Mouse (Mus musculus) midbrain, embryonic 13.5 days (tissue): ENCODE results near the gene Mmp24. TPM values are rescaled to one million over a fixed set of nuclear protein-coding genes. Genes with fewer than 3 reads are reported as not detected.

Experiments
- ATAC-seq: fragments of 200-750 bp; cut with Nextera tagmentation; 2 replicates; pipeline ENCODE4 v1.8.0; 2017; ENCODE audit warnings: mild to moderate bottlenecking, moderate TSS enrichment, moderate library complexity
- H3K27ac ChIP-seq: fragments of 300-500 bp; sonication (generic); 2 replicates; pipeline ENCODE4 v1.5.1; 2015; ENCODE audit warnings: inconsistent platforms, mild to moderate bottlenecking, moderate library complexity
- H3K27me3 ChIP-seq: fragments of 300-500 bp; sonication (generic); 2 replicates; pipeline ENCODE4 v1.6.1; 2015; ENCODE audit warnings: mild to moderate bottlenecking, inconsistent platforms
- H3K36me3 ChIP-seq: fragments of 300-500 bp; sonication (generic); 2 replicates; pipeline ENCODE4 v1.6.1; 2015; ENCODE audit warnings: mild to moderate bottlenecking, inconsistent platforms
- H3K4me1 ChIP-seq: fragments of 300-500 bp; sonication (generic); replicated peaks from 2 replicates; pipeline ENCODE4 v1.6.1; 2015; ENCODE audit warnings: inconsistent platforms
- H3K4me2 ChIP-seq: fragments of 300-500 bp; sonication (generic); replicated peaks from 2 replicates; pipeline ENCODE4 v1.6.1; 2015; ENCODE audit warnings: moderate library complexity, mild to moderate bottlenecking, inconsistent platforms
- H3K4me3 ChIP-seq: fragments of 300-500 bp; sonication (generic); replicated peaks from 2 replicates; pipeline ENCODE4 v1.5.1; 2015; ENCODE audit warnings: mild to moderate bottlenecking, inconsistent platforms
- H3K9ac ChIP-seq: fragments of 300-500 bp; sonication (generic); replicated peaks from 2 replicates; pipeline ENCODE4 v1.6.1; 2015; ENCODE audit warnings: mild to moderate bottlenecking, inconsistent platforms
- H3K9me3 ChIP-seq: fragments of 300-500 bp; sonication (generic); 2 replicates; pipeline ENCODE4 v1.6.1; 2016; ENCODE audit warnings: mild to moderate bottlenecking, inconsistent platforms
- WGBS: fragments of 180-500 bp; shearing (Covaris S2); methylation state at CpG from one replicate; pipeline ENCODE4 v1.1.7; 2015; 5-methylcytosine and 5-hydroxymethylcytosine counted together
- polyA plus RNA-seq: library from polyadenylated mRNA; unstranded; fragments of >200 nt; fragmentation: Nextera tagmentation; extraction: Ambion mirVana; gene quantifications from 2 replicates; pipeline ENCODE4 v1.2.1, GENCODE M21; 2015

The Mmp24 gene
- polyA plus RNA-seq, 1 experiment from 2014 or later, result 9.4 TPM

GRCm38 (mm10) chr2:155846930-155847329, 71.8 kb downstream of the Mmp24 start:
- no peak overlapping the region for H3K4me3 ChIP-seq
- H3K4me2 ChIP-seq, result no peak overlapping the region
- H3K9me3 ChIP-seq, result no peaks in the 10 kb centered on the region
- no peaks in the 10 kb centered on the region for H3K27me3 ChIP-seq
- H3K36me3 ChIP-seq, result peaks cover 58% of the 10 kb centered on the region
- no peaks in the 10 kb centered on the region for H3K4me1 ChIP-seq
- H3K9ac ChIP-seq, result no peak overlapping the region
- no peak for ATAC-seq
- WGBS, result 90% methylated on average over 8 of the region's 8 CpGs
- no peak overlapping the region for H3K27ac ChIP-seq

- WGBS, result 33% methylated on average over 6 of the region's 6 CpGs
- Histone ChIP-seq H3K27ac (no peak overlapping the region), H3K27me3 (no peaks in the 10 kb centered on the region), H3K9me3 (no peaks in the 10 kb centered on the region), H3K4me1 (no peaks in the 10 kb centered on the region), H3K36me3 (peaks cover 68% of the 10 kb centered on the region), H3K9ac (no peak overlapping the region), H3K4me2 (no peak overlapping the region), H3K4me3 (no peak overlapping the region)
- peak; percentile 77; the same call in 1 of the 2 replicates for ATAC-seq
These were observed 73.1 kb downstream of the Mmp24 start for GRCm38 (mm10) chr2:155848291-155848690.

GRCm38 (mm10) chr2:155849464-155849863, 74.3 kb downstream of the Mmp24 start:
- 77% methylated on average over 7 of the region's 7 CpGs for WGBS
- Histone ChIP-seq H3K27me3 (no peaks in the 10 kb centered on the region), H3K27ac (no peak overlapping the region), H3K4me1 (no peaks in the 10 kb centered on the region), H3K36me3 (peaks cover 74% of the 10 kb centered on the region), H3K9me3 (no peaks in the 10 kb centered on the region), H3K4me3 (no peak overlapping the region), H3K9ac (no peak overlapping the region), H3K4me2 (no peak overlapping the region)
- no peak for ATAC-seq

DNA sequence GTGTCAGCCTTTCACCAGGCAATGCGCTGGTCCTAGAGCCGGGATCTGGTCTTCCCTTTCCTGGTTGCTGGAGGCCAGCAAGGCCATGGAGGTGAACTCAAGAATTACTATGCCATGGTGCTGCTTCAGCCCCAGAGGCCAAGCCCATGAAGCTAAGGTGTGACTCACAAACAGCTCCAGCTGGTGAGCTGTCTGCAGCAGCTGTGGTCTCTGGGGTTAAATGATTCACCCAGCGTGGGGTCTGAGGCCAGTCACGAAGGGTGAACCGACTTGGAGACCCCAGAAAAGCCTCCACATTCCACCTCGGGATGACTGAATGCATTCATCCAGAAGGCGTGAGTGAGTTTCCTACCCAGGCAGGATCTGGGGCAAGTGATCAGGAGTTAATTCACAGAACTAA, 75.0 kb downstream of the Mmp24 start:
- Histone ChIP-seq H3K4me1 (no peaks in the 10 kb centered on the region), H3K9ac (no peak overlapping the region), H3K36me3 (peaks cover 71% of the 10 kb centered on the region), H3K9me3 (no peaks in the 10 kb centered on the region), H3K27me3 (no peaks in the 10 kb centered on the region), H3K4me3 (no peak overlapping the region), H3K27ac (no peak overlapping the region), H3K4me2 (no peak overlapping the region)
- whole genome bisulfite sequencing, result 84% methylated on average over 7 of the region's 7 CpGs
- ATAC-seq, result no peak

GRCm38 (mm10) chr2:155852536-155852935, 77.4 kb downstream of the Mmp24 start:
- 93% methylated on average over 5 of the region's 5 CpGs for WGBS
- peaks cover 60% of the 10 kb centered on the region for H3K36me3 ChIP-seq
- ATAC-seq, result no peak

GRCm38 (mm10) chr2:155860102-155860501, 85.0 kb downstream of the Mmp24 start:
- Histone ChIP-seq H3K36me3 (peaks cover 14% of the 10 kb centered on the region), H3K4me1 (peaks cover 19% of the 10 kb centered on the region), H3K4me2 (no peak overlapping the region), H3K9ac (no peak overlapping the region), H3K27me3 (no peaks in the 10 kb centered on the region), H3K27ac (no peak overlapping the region), H3K4me3 (no peak overlapping the region), H3K9me3 (no peaks in the 10 kb centered on the region)
- 84% methylated on average over 7 of the region's 7 CpGs for WGBS
- ATAC-seq, result no peak

More at GRCm38 (mm10) chr2:155852536-155852935, 77.4 kb downstream of the Mmp24 start:
- Histone ChIP-seq H3K4me2 (no peak overlapping the region), H3K4me3 (no peak overlapping the region), H3K27ac (no peak overlapping the region), H3K9ac (no peak overlapping the region), H3K27me3 (no peaks in the 10 kb centered on the region), H3K9me3 (no peaks in the 10 kb centered on the region), H3K4me1 (no peaks in the 10 kb centered on the region)

DNA sequence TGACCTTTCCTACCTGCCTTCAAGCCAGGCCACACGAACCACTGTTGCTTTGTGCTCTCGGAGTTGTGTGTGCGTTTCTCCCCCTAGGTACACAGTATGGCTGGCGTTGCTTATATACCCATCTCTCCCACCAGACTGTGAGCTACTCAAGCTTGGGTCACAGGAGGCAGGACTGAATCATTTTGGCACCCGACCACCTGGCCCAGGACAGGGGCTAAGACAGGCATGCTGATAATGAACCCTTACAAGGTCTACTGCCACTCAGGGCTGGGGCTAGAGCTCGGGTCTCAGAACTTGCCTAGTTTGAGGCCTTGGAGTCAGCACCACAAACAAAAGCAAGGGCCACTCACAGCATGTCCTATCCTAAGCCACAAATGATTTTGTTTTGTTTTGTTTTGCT, 86.4 kb downstream of the Mmp24 start:
- Histone ChIP-seq H3K4me2 (no peak overlapping the region), H3K36me3 (peaks cover 11% of the 10 kb centered on the region), H3K4me3 (no peak overlapping the region), H3K9me3 (no peaks in the 10 kb centered on the region), H3K9ac (no peak overlapping the region), H3K4me1 (peaks cover 19% of the 10 kb centered on the region), H3K27ac (no peak overlapping the region), H3K27me3 (no peaks in the 10 kb centered on the region)
- WGBS, result 94% methylated on average over 6 of the region's 6 CpGs
- no peak for ATAC-seq

GRCm38 (mm10) chr2:155862573-155863300, 87.6 kb downstream of the Mmp24 start:
- ATAC-seq, result peak; percentile 94

GRCm38 (mm10) chr2:155863301-155863867, 88.2 kb downstream of the Mmp24 start:
- no peak overlapping the region for H3K4me3 ChIP-seq
- H3K36me3 ChIP-seq, result peaks cover under 1% of the 10 kb centered on the region
- no peaks in the 10 kb centered on the region for H3K9me3 ChIP-seq
- no peak overlapping the region for H3K9ac ChIP-seq
- WGBS, result 51% methylated on average over 11 of the region's 11 CpGs
- peaks cover 19% of the 10 kb centered on the region for H3K4me1 ChIP-seq
- H3K27ac ChIP-seq, result peak overlapping the region; percentile 58
- peak overlapping the region; percentile 26; the same call in 1 of the 2 replicates for H3K4me2 ChIP-seq
- ATAC-seq, result peak; percentile 78
- no peaks in the 10 kb centered on the region for H3K27me3 ChIP-seq

More at GRCm38 (mm10) chr2:155862573-155863300, 87.6 kb downstream of the Mmp24 start:
- no peak overlapping the region for H3K4me3 ChIP-seq
- peaks cover 3% of the 10 kb centered on the region; the same call in 1 of the 2 replicates for H3K36me3 ChIP-seq
- H3K9me3 ChIP-seq, result no peaks in the 10 kb centered on the region
- H3K27ac ChIP-seq, result peak overlapping the region; percentile 70
- H3K4me1 ChIP-seq, result peaks cover 19% of the 10 kb centered on the region
- H3K4me2 ChIP-seq, result peak overlapping the region; percentile 26
- WGBS, result 71% methylated on average over 13 of the region's 13 CpGs
- no peak overlapping the region for H3K9ac ChIP-seq
- H3K27me3 ChIP-seq, result no peaks in the 10 kb centered on the region

Other genes starting within 250 kb of the Mmp24 start
- gene Gss, start 182.5 kb upstream of the Mmp24 start, polyA plus RNA-seq, result 15.8 and 16.0 TPM in 2 replicates
- 0.97 and 1.1 TPM in 2 replicates for gene Myh7b, start 164.1 kb upstream of the Mmp24 start, polyA plus RNA-seq
- gene Trpc4ap, start 83.0 kb upstream of the Mmp24 start, polyA plus RNA-seq, result 157 and 169 TPM in 2 replicates
- 44.5 and 46.1 TPM in 2 replicates for gene Edem2, start 45.9 kb upstream of the Mmp24 start, polyA plus RNA-seq
- gene Gm17581, start 39.5 kb upstream of the Mmp24 start, polyA plus RNA-seq, result not detected in 2 replicates
- 2.4 and 2.5 TPM in 2 replicates for gene Procr, start 24.2 kb upstream of the Mmp24 start, polyA plus RNA-seq
- 24.3 and 25.2 TPM in 2 replicates for gene BC029722, start 44.1 kb downstream of the Mmp24 start, polyA plus RNA-seq
- 157 and 161 TPM in 2 replicates for gene Eif6, start 51.6 kb downstream of the Mmp24 start, polyA plus RNA-seq
- gene Fam83c, start 59.5 kb downstream of the Mmp24 start, polyA plus RNA-seq, result 0.58 and 0.66 TPM in 2 replicates
- 55.7 and 64.9 TPM in 2 replicates for gene Uqcc1, start 155.0 kb downstream of the Mmp24 start, polyA plus RNA-seq
- gene Gm15557, start 165.4 kb downstream of the Mmp24 start, polyA plus RNA-seq, result not detected in 2 replicates
- gene Gdf5, start 170.0 kb downstream of the Mmp24 start, polyA plus RNA-seq, result 0.71 and 1.1 TPM in 2 replicates
- gene Cep250, start 181.1 kb downstream of the Mmp24 start, polyA plus RNA-seq, result 17.3 and 21.2 TPM in 2 replicates
- gene 6430550D23Rik, start 232.6 kb downstream of the Mmp24 start, polyA plus RNA-seq, result 1.4 and 1.9 TPM in 2 replicates
- 336 and 349 TPM in 2 replicates for gene Ergic3, start 232.7 kb downstream of the Mmp24 start, polyA plus RNA-seq